Mouse (Mus musculus) embryonic facial prominence, embryonic 12.5 days (tissue): ENCODE data around the gene Krba1. TPM values are rescaled to one million over a fixed set of nuclear protein-coding genes. Genes with fewer than 3 reads are reported as not detected.

Experiments used
- ATAC-seq: fragments of 200-750 bp; cut with Nextera tagmentation; 2 replicates; pipeline ENCODE4 v1.8.0; 2017; ENCODE audit not compliant: insufficient number of reproducible peaks, insufficient read depth, low FRiP score, low TSS enrichment
- H3K27ac ChIP-seq: fragments of 300-500 bp; sonication (generic); 2 replicates; pipeline ENCODE4 v1.5.1; 2016; ENCODE audit warnings: mild to moderate bottlenecking
- H3K27me3 ChIP-seq: fragments of 300-500 bp; sonication (generic); 2 replicates; pipeline ENCODE4 v1.6.1; 2016; ENCODE audit warnings: mild to moderate bottlenecking, moderate library complexity
- H3K36me3 ChIP-seq: fragments of 300-500 bp; sonication (generic); 2 replicates; pipeline ENCODE4 v1.6.1; 2016; ENCODE audit warnings: mild to moderate bottlenecking
- H3K4me1 ChIP-seq: fragments of 300-500 bp; sonication (generic); 2 replicates; pipeline ENCODE4 v1.6.1; 2016
- H3K4me2 ChIP-seq: fragments of 300-500 bp; sonication (generic); replicated peaks from 2 replicates; pipeline ENCODE4 v1.6.1; 2016; ENCODE audit warnings: mild to moderate bottlenecking, moderate library complexity
- H3K4me3 ChIP-seq: fragments of 300-500 bp; sonication (generic); 2 replicates; pipeline ENCODE4 v1.5.1; 2016; ENCODE audit warnings: mild to moderate bottlenecking
- H3K9ac ChIP-seq: fragments of 300-500 bp; sonication (generic); 2 replicates; pipeline ENCODE4 v1.6.1; 2016; ENCODE audit warnings: mild to moderate bottlenecking, moderate library complexity
- H3K9me3 ChIP-seq: fragments of 300-500 bp; sonication (generic); 2 replicates; pipeline ENCODE4 v1.6.1; 2016; ENCODE audit warnings: mild to moderate bottlenecking, moderate library complexity
- WGBS: fragments of 180-500 bp; shearing (Covaris S2); methylation state at CpG from one replicate; pipeline ENCODE4 v1.1.7; 2016; 5-methylcytosine and 5-hydroxymethylcytosine counted together
- microRNA-seq: library from miRNA; unstranded; fragments of <30 nt; microRNA quantifications from one replicate; pipeline ENCODE4, GENCODE M21; 2017
- polyA plus RNA-seq: library from polyadenylated mRNA; unstranded; fragments of >200 nt; fragmentation: Nextera tagmentation; extraction: Ambion mirVana; gene quantifications from 2 replicates; pipeline ENCODE4 v1.2.1, GENCODE M21; 2016

Krba1 gene
- polyA plus RNA-seq, 1 experiment from 2014 or later, result 30.2 TPM

DNA sequence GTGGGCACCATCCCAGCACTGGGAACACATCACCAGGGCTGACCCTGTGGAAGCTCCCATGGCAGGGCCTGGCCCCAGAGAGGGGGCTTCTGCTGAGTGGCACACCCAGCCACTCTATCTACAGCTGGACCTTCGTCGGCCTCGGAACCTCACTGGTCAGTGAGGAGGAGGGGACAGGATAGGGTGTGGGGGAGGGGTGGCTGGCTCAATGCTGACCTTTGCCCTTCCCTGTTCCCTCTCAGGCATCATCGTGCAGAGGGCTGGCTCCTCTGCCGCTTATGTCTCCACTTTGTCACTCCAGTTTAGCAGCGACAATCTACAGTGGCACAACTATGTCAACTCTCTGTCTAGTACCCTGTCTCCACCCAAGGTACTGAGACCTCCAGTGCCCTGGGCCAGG is 71.3 kb downstream of the Krba1 start:
- no peak for ATAC-seq
- no peak overlapping the region for H3K4me2 ChIP-seq
- H3K27me3 ChIP-seq, result no peaks in the 10 kb centered on the region
- no peak overlapping the region for H3K4me3 ChIP-seq
- H3K9ac ChIP-seq, result no peak overlapping the region
- H3K27ac ChIP-seq, result no peak overlapping the region
- no peaks in the 10 kb centered on the region for H3K9me3 ChIP-seq
- 17% methylated on average over 6 of the region's 6 CpGs for WGBS
- H3K36me3 ChIP-seq, result no peaks in the 10 kb centered on the region
- H3K4me1 ChIP-seq, result no peaks in the 10 kb centered on the region

DNA sequence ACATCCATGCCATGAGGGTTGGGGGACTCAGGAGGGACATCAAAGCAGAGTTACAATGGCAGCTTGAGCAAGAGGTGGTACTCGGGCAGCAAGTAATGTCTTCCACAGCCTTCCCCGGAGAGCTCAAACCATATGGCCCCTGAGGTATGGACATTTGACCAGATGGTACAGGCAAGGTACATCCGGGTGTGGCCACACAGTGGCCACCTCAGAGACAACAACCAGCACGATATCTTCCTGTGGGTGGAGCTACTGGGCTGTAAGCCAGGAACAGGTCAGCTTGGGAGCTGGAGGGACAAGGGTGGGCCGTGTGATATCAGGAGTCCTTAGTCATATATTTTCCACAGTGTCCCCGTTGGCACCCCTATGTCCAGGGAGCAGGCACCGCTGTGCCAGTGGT is 72.1 kb downstream of the Krba1 start:
- WGBS, result 77% methylated on average over 7 of the region's 7 CpGs
- no peak for ATAC-seq

More for the DNA sequence above, 72.1 kb downstream of the Krba1 start:
- Histone ChIP-seq H3K27me3 (no peaks in the 10 kb centered on the region), H3K9me3 (no peaks in the 10 kb centered on the region), H3K9ac (no peak overlapping the region), H3K4me2 (no peak overlapping the region), H3K27ac (no peak overlapping the region), H3K4me1 (no peaks in the 10 kb centered on the region), H3K36me3 (no peaks in the 10 kb centered on the region), H3K4me3 (no peak overlapping the region)

Small RNA genes within 50 kb of the gene (microRNA-seq; reads per million reads assigned to microRNA genes)
- not detected for gene Gm24325

Other genes starting within 250 kb of the Krba1 start
- gene Zfp467, start 50.2 kb downstream of the Krba1 start, polyA plus RNA-seq, result 30.3 and 31.7 TPM in 2 replicates
- 0.42 and 0.57 TPM in 2 replicates for gene Sspo, start 52.6 kb downstream of the Krba1 start, polyA plus RNA-seq
- gene Atp6v0e2, start 142.0 kb downstream of the Krba1 start, polyA plus RNA-seq, result 21.3 and 21.5 TPM in 2 replicates
- gene Lrrc61, start 159.2 kb downstream of the Krba1 start, polyA plus RNA-seq, result 8.1 and 13.5 TPM in 2 replicates
- 6.9 TPM in 2 replicates for gene Rarres2, start 177.2 kb downstream of the Krba1 start, polyA plus RNA-seq
- not detected in 2 replicates for gene Gm45021, start 194.0 kb downstream of the Krba1 start, polyA plus RNA-seq
- 35.0 and 35.2 TPM in 2 replicates for gene Repin1, start 198.3 kb downstream of the Krba1 start, polyA plus RNA-seq
- not detected in 2 replicates for gene Gm44965, start 198.4 kb downstream of the Krba1 start, polyA plus RNA-seq
- gene Zfp775, start 206.5 kb downstream of the Krba1 start, polyA plus RNA-seq, result 10.6 and 11.0 TPM in 2 replicates
- 1.5 and 2.0 TPM in 2 replicates for gene AI854703, start 231.2 kb downstream of the Krba1 start, polyA plus RNA-seq